Comparison of ENCODE assay signal across 8 mouse cellular contexts in the genomic region with DNA sequence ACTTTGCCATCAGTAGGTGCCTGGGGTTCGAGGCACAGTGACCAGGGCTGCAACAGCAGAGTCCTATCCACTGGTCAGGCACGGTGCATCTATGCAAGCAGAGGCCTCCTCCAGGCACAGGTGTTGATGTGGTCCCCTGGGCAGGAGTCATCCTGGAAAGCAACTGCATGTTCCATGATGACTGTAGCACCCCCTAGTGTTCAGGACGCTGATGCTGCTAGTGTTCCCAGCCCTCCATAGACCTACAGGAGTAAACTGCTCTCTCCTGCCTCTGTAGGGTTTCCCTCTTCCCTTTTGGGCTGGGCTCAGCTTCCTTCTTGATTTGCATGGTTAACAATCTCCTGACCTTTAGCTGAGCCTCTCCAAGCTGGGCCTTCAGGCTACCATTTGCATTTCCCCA.
DNase-seq lines count a peak whose midpoint lies in the region; ATAC-seq lines count a peak whose summit lies in the region.

No protein-coding gene starts in this region.

- H3K4me3 ChIP-seq in midbrain, embryonic 12.5 days, result no peak overlapping the region

- no peaks in the 10 kb centered on the region for H3K27me3 ChIP-seq in midbrain, embryonic 12.5 days

- no peaks in the 10 kb centered on the region for H3K9me3 ChIP-seq in midbrain, embryonic 12.5 days

- 35% methylated on average over 3 of the region's 3 CpGs for WGBS in midbrain, embryonic 12.5 days

- 0 out of 2 replicates have a peak, but pooled peaks cover 7% of the 10 kb centered on the region for H3K36me3 ChIP-seq in midbrain, embryonic 12.5 days

- H3K27ac ChIP-seq in midbrain, embryonic 12.5 days (replicated peaks), result no peak overlapping the region

- no peaks in the 10 kb centered on the region for H3K4me1 ChIP-seq in midbrain, embryonic 12.5 days

- H3K4me2 ChIP-seq in midbrain, embryonic 12.5 days (replicated peaks), result no peak overlapping the region

- H3K9ac ChIP-seq in midbrain, embryonic 12.5 days (replicated peaks), result no peak overlapping the region

- peak; percentile 41; the same call in 1 of the 2 replicates for ATAC-seq in midbrain, embryonic 12.5 days (ENCODE audit: low FRiP score, low read depth)

- DNase-seq in gastrocnemius, adult 18-20 months (ENCODE audit: low spot score), result peak; percentile 59
- no peak for DNase-seq in gastrocnemius, postnatal 25 days
- DNase-seq in adrenal gland, postnatal 10 days, result peak; percentile 67
- peak; percentile 49 for DNase-seq in embryo, embryonic 11.5 days (ENCODE audit: low read depth, low spot score)
- DNase-seq in hindlimb bud, embryonic 11.5 days (ENCODE audit: extremely low spot score, low read depth, low spot score), result peak; percentile 30
- DNase-seq in left cerebral cortex, adult 11 months (ENCODE audit: low spot score), result peak; percentile 48
- peak; percentile 14 for DNase-seq in thymus, postnatal 25 days
